Mouse (Mus musculus) liver (tissue): ENCODE data around the gene Vmn1r174.
"Not testable (repeated sequence)": the region's sequence is repeated elsewhere in the genome, so short reads cannot be mapped to it uniquely, and the experiment has no call there.

ENCODE experiments used
- DNase-seq: peaks from one replicate; pipeline ENCODE4 v3.0.0-alpha.2; 2020; ENCODE audit warnings: mixed read lengths

The Vmn1r174 gene

DNA sequence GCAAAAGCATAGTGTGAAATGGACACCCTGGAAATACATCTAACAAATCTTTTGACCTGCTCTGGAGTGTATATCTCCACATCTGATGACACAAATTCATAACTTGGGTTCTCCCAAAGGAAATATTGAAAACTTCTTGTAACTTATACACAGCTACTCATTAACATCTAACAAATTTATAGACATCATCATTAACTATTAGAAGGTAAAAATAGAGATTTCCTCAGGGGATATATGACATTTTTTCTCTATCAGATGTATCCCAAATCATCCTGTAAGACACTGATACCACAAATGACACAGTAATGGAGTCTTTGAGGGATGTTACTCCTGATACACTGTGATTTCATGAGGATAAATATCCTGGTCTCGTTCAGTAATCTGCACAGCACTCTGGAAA is at the start of gene Vmn1r174:
Vmn1r174 (plus strand) TSS at position 301 of the 400 bp plus-strand sequence.
- DNase-seq = not testable (repeated sequence)

DNA sequence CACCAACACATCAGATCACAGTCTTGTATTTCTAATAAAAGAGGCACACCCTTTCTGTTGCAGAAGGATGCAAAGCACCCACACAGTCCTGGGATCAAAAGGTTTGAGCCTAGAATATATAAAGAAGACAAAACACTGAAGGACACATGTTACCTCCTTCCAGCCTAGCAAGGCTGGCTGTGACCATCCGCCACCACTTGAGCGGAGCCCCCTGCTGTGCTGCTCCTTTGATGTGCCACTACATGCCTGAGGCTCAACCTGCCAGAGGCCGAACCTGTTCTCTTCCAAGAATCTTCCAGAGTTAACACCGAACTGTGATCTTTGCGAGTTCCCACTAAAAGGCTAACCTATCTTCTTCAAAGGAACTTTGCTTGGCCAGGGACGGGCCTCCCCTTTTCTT is 32.5 kb downstream of the Vmn1r174 start:
- DNase-seq = no peak

DNA sequence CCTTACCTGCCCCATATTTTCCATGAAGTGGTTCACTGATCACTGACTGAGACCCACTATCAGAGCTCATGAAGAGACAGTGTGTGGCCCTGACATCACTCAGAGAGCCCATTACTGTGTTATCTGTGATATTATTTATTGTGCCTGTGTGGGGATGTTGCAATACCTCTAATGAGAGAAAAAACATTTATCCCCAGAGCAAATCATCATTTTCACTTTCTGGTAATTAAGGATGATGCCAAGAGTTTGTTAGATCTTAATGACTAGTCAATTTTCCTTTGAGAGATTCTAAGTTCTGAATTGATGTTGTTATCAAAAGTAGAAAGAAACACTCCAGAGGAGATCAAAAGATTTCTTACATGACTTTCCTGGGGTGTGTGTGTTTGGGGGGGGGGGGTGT is 58.5 kb downstream of the Vmn1r174 start, which contains the start of gene Vmn1r175:
Vmn1r175 (minus strand) TSS at position 101 of the 400 bp plus-strand sequence.
- DNase-seq = not testable (repeated sequence)
